Mouse (Mus musculus) C2C12 (cell line): ENCODE measurements around the gene Stk16. TPM values are rescaled to one million over a fixed set of nuclear protein-coding genes. Genes with fewer than 3 reads are reported as not detected.
A peak's percentile ranks its signal among the peaks of the same experiment; 100 is the strongest.
"Not testable (repeated sequence)": the region's sequence is repeated elsewhere in the genome, so short reads cannot be mapped to it uniquely, and the experiment has no call there.

Experiments
- H3K27me3 ChIP-seq: one replicate; pipeline ENCODE4 v1.6.1; 2011; ENCODE audit not compliant: control insufficient read depth, insufficient read depth, insufficient read length
- H3K36me3 ChIP-seq: one replicate; pipeline ENCODE4 v1.6.1; 2011; ENCODE audit not compliant: control insufficient read depth, insufficient read depth
- H3K4me3 ChIP-seq: one replicate; pipeline ENCODE4 v1.5.1; 2011; ENCODE audit warnings: mild to moderate bottlenecking, control low read depth; ENCODE audit not compliant: poor library complexity, insufficient read depth, severe bottlenecking
- H3K79me2 ChIP-seq: one replicate; pipeline ENCODE4 v1.6.1; 2011; ENCODE audit not compliant: control insufficient read depth, insufficient read depth
- H3K79me3 ChIP-seq: one replicate; pipeline ENCODE4 v1.6.1; 2011; ENCODE audit warnings: low read depth, control low read depth
- H3ac ChIP-seq: one replicate; pipeline ENCODE3; 2011; ENCODE audit warnings: low read depth; ENCODE audit not compliant: control insufficient read depth, insufficient read length
- CEBPB ChIP-seq: IDR thresholded peaks from one replicate; pipeline ENCODE4 v1.6.1; 2011; ENCODE audit warnings: low read depth, mild to moderate bottlenecking, control low read depth, moderate library complexity
- CTCF ChIP-seq: IDR thresholded peaks from one replicate; pipeline ENCODE4 v1.5.1; 2011; ENCODE audit not compliant: control insufficient read depth, insufficient read depth, insufficient read length
- FOSL1 ChIP-seq: IDR thresholded peaks from one replicate; pipeline ENCODE4 v1.8.0; 2011; ENCODE audit warnings: mild to moderate bottlenecking, low read length; ENCODE audit not compliant: poor library complexity, insufficient read depth, severe bottlenecking
- MAX ChIP-seq: IDR thresholded peaks from one replicate; pipeline ENCODE4 v1.6.1; 2011; ENCODE audit warnings: mild to moderate bottlenecking, control low read depth
- MYOD1 ChIP-seq: IDR thresholded peaks from one replicate; pipeline ENCODE4 v1.6.1; 2011; ENCODE audit warnings: low read depth; ENCODE audit not compliant: control insufficient read depth, insufficient read length
- MYOG ChIP-seq: IDR thresholded peaks from one replicate; pipeline ENCODE4 v1.6.1; 2011; ENCODE audit not compliant: control insufficient read depth, insufficient read length; ENCODE audit errors: extremely low read depth
- USF1 ChIP-seq: IDR thresholded peaks from one replicate; pipeline ENCODE4 v1.6.1; 2011; ENCODE audit warnings: low read depth, mild to moderate bottlenecking, control low read depth, moderate library complexity
- polyA plus RNA-seq: library from polyadenylated mRNA; unstranded; fragments of >200 nt; fragmentation: generic; extraction: Trizol; gene quantifications from one replicate; pipeline ENCODE4 v1.2.1, GENCODE M21; 2012; ENCODE audit warnings: missing spikeins

The Stk16 gene
- polyA plus RNA-seq, 1 experiment: 110 TPM

DNA sequence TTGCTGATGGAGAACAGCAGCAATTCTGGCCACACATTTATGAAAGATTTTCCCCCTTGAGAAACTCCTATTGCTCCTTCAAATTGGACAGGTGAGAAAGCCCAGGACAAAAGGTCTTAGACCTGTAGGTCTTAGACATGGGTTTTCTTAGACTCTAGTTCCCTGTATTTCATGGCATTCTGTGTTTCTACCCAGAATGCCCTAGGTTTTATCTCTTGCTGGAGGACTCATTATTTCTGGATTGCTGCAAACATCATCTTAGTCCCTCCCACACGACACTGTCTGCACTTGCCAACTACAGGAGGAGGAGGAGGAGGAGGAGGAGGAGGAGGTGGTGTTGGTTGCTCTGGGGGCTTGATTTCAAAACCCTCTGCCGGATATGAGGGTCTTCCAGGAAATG, 15.5 kb downstream of the Stk16 start:
- Histone ChIP-seq H3K27me3 (no peaks in the 10 kb centered on the region), H3K36me3 (no peaks in the 10 kb centered on the region), H3K4me3 (no peak overlapping the region), H3K79me3 (no peaks in the 10 kb centered on the region), H3K79me2 (no peaks in the 10 kb centered on the region), H3ac (no peak overlapping the region)
- no peak for TF ChIP-seq MYOG
- TF ChIP-seq CTCF: no peak

DNA sequence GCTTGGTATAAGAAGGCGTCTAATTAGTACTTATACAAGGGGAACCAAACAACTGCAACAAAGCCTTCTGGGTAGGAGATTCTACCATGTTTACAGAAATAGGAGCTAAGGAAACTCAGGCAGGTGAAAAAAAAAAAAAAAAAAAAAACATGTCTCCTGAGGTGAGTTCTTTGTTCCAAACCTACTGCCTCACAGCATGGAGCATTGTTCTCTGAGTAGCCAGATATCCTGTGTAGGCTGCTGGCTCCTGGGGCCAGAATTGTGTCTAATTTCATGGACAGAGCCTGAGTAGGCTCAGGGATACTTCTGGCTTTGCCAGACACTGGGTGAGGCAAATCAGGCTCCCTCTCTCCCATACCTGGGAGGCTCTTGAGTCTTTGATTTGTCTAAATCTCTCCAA, 17.0 kb downstream of the Stk16 start:
- Histone ChIP-seq H3K36me3 (no peaks in the 10 kb centered on the region), H3ac (no peak overlapping the region)
- TF ChIP-seq CTCF (no peak), MYOG (no peak), MYOD1 (no peak), FOSL1 (no peak)

DNA sequence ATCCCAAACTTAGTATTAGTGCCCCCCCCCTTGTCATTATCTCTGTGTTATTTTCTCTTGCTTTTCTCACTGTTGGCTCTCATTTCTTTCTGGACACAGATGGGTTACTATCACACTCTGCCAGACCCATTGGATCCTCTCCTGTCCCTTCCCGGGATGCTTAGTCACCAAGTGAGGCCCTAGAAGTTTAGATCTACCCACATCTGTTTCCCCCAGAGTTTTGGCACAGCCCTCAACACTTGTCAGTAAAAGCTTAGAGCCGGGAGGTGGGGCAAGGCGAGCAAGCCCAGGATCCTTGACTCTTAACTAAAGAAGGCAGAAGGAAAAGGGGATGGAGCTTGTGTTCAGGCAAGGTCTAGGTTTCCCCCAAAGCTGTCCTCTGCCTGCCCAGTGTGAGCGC, 18.5 kb downstream of the Stk16 start:
- no peak for TF ChIP-seq CTCF
- no peak for TF ChIP-seq MYOG
- Histone ChIP-seq H3K4me3 (no peak overlapping the region), H3K27me3 (no peaks in the 10 kb centered on the region), H3ac (no peak overlapping the region), H3K36me3 (no peaks in the 10 kb centered on the region), H3K79me3 (no peaks in the 10 kb centered on the region), H3K79me2 (no peaks in the 10 kb centered on the region)

More for the DNA sequence above, 17.0 kb downstream of the Stk16 start:
- H3K27me3 ChIP-seq: no peaks in the 10 kb centered on the region
- H3K79me2 ChIP-seq: no peaks in the 10 kb centered on the region
- H3K79me3 ChIP-seq: no peaks in the 10 kb centered on the region
- H3K4me3 ChIP-seq: no peak overlapping the region

DNA sequence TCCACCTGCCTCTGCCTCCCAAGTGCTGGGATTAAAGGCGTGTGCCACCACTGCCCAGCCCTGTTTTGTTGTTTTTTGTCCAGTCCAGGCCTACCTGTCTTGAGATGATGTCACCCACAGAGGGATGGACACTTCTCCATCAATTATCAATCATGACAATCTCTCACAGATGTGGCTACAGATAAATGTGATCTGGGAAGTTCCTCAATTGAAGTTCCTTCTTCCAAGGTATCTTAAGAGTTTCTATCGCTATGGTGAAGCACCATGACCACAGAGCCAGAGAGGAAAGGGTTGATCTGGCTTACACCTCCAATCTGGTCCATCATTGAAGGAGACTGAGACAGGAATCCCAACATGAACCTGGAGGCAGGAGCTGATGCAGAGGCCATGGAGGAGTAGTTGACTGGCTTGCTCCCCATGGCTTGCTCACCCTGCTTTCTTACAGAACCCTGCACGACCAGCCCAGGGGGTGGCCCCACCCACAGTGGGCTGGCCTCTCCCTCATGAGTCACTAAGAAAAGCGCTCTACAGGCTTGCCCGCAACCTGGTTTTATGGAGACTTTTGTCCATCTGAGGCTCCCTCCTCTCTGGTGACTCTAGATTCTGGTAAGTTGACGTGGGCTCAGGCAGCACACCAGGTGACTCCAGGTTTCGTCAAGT, 19.8 kb downstream of the Stk16 start:
- no peaks in the 10 kb centered on the region for H3K79me3 ChIP-seq
- no peaks in the 10 kb centered on the region for H3K36me3 ChIP-seq
- H3K27me3 ChIP-seq: no peaks in the 10 kb centered on the region
- no peak overlapping the region for H3K4me3 ChIP-seq
- no peaks in the 10 kb centered on the region for H3K79me2 ChIP-seq
- no peak overlapping the region for H3ac ChIP-seq
- TF ChIP-seq FOSL1: no peak
- no peak for TF ChIP-seq CTCF
- TF ChIP-seq MYOD1: no peak
- TF ChIP-seq MAX: no peak
- TF ChIP-seq CEBPB: no peak
- no peak for TF ChIP-seq USF1
- no peak for TF ChIP-seq MYOG

DNA sequence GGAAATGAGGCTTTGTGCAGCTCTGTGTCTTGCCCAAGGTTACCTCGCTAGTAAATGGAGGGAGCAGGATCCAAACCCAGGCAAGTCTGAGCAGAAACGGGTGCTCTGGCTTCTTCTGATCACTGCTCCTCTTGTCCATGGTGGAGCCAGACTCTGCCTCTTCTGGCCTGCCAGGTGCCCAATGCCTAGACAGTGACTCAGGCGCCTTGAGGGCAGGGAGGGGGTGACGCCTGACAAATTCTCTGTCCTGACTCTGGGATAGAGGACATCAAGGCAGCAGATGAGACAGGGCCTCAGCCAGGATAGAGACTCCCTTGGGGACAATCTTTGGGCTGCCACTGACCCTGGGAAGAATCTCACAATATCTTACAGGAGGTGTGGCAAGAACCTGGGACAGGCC, 20.6 kb downstream of the Stk16 start:
- no peaks in the 10 kb centered on the region for H3K79me3 ChIP-seq
- no peaks in the 10 kb centered on the region for H3K27me3 ChIP-seq
- peak overlapping the region; percentile 19 for H3ac ChIP-seq
- H3K79me2 ChIP-seq: no peaks in the 10 kb centered on the region
- H3K36me3 ChIP-seq: no peaks in the 10 kb centered on the region
- TF ChIP-seq FOSL1: peak; percentile 31
- no peak for TF ChIP-seq CEBPB
- no peak overlapping the region for H3K4me3 ChIP-seq

DNA sequence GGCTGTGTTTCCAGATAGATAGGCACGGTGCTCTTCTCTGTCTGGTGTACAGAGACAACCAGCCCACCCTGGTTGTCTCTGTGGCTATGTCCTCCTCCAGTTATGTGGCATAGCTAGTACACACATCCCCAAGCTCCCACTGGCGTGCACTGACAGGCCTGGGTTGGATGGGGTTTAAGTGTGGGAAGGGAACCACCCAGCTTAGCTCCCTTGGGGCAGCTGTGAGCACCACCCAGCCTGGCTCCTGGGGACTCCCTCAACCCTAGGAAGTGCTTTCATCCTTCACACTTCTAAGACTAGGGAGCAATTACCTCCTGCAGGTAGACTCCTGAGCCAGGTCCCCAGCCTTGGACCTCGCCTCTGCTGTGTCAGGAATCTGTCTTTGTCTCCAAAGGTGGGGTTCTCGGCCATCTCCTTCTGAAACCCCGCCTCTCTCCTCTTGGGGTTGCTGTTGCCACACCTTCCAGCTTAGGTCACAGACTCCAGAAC, 21.1 kb downstream of the Stk16 start, which contains the start of gene A630095N17Rik:
A630095N17Rik (minus strand) TSS at position 439 of the 489 bp plus-strand sequence.
- Histone ChIP-seq H3ac (peak within 1 kb of the TSS; percentile 19), H3K4me3 (no peak within 1 kb of the TSS), H3K79me3 (no peaks in the 10 kb centered on the region), H3K79me2 (no peaks in the 10 kb centered on the region), H3K27me3 (no peaks in the 10 kb centered on the region), H3K36me3 (no peaks in the 10 kb centered on the region)
- TF ChIP-seq CTCF: no peak
- TF ChIP-seq MYOD1: no peak
- no peak for TF ChIP-seq MAX
- no peak for TF ChIP-seq FOSL1
- TF ChIP-seq USF1: no peak
- TF ChIP-seq CEBPB: no peak
- no peak for TF ChIP-seq MYOG

DNA sequence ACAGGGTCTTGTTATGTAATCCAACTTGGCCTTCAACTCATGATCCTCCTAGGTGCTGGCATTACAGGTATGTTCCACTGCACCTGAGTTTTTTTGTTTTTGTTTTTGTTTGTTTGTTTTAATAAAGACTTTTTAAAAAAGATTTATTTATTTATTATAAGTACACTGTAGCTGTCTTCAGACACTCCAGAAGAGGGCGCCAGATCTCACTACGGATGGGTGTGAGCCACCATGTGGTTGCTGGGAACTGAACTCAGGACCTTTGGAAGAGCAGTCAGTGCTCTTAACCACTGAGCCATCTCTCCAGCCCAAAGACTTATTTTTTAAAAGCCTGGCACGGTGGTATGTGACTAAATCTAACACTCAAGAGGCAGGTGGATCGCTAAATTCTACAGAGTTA, 21.9 kb downstream of the Stk16 start:
- not testable (repeated sequence) for H3K36me3 ChIP-seq, H3K79me2 ChIP-seq

More for the DNA sequence above, 21.9 kb downstream of the Stk16 start:
- not testable (repeated sequence) for H3K4me3 ChIP-seq, H3ac ChIP-seq, H3K27me3 ChIP-seq, H3K79me3 ChIP-seq
